Mouse (Mus musculus): ENCODE measurements around the gene Lman1l. TPM values are rescaled to one million over a fixed set of nuclear protein-coding genes. Genes with fewer than 3 reads are reported as not detected.

Lman1l gene
- polyA plus RNA-seq, 1 experiment from 2014 or later = not detected

GRCm38 (mm10) chr9:57618854-57619253 lies 1.7 kb downstream of the Lman1l start:
- Histone ChIP-seq H3K36me3 (peaks cover 2% of the 10 kb centered on the region; the same call in 1 of the 2 replicates), H3K4me1 (replicated peaks) (no peaks in the 10 kb centered on the region), H3K9ac (no peak overlapping the region), H3K27ac (ENCODE audit: poor library complexity, severe bottlenecking) (no peak overlapping the region), H3K9me3 (replicated peaks) (no peaks in the 10 kb centered on the region), H3K27me3 (replicated peaks) (peaks cover 5% of the 10 kb centered on the region; the same call in 1 of the 2 replicates), H3K4me3 (no peak overlapping the region), H3K4me2 (no peak overlapping the region)
- 72% methylated on average over 8 of the region's 8 CpGs for WGBS
- no peak for ATAC-seq (ENCODE audit: insufficient number of reproducible peaks, low FRiP score)

- Histone ChIP-seq H3K9ac (no peak overlapping the region), H3K36me3 (no peaks in the 10 kb centered on the region), H3K4me3 (no peak overlapping the region), H3K4me2 (no peak overlapping the region), H3K4me1 (replicated peaks) (no peaks in the 10 kb centered on the region), H3K9me3 (replicated peaks) (no peaks in the 10 kb centered on the region), H3K27me3 (replicated peaks) (peaks cover 10% of the 10 kb centered on the region; the same call in 1 of the 2 replicates), H3K27ac (ENCODE audit: poor library complexity, severe bottlenecking) (no peak overlapping the region)
- 74% methylated on average over 8 of the region's 8 CpGs for WGBS
- ATAC-seq (ENCODE audit: insufficient number of reproducible peaks, low FRiP score) = no peak
Measured at GRCm38 (mm10) chr9:57617556-57618169, 2.9 kb downstream of the Lman1l start.

- no peak overlapping the region for H3K4me2 ChIP-seq
- peaks cover 19% of the 10 kb centered on the region for H3K27me3 ChIP-seq (replicated peaks)
- H3K27ac ChIP-seq (ENCODE audit: poor library complexity, severe bottlenecking) = no peak overlapping the region
- ATAC-seq (ENCODE audit: insufficient number of reproducible peaks, low FRiP score) = no peak
- H3K4me1 ChIP-seq (replicated peaks) = 0 out of 2 replicates have a peak, but pooled peaks cover 2% of the 10 kb centered on the region
- no peaks in the 10 kb centered on the region for H3K36me3 ChIP-seq
- H3K9me3 ChIP-seq (replicated peaks) = no peaks in the 10 kb centered on the region
- 77% methylated on average over 4 of the region's 4 CpGs for WGBS
- no peak overlapping the region for H3K4me3 ChIP-seq
- H3K9ac ChIP-seq = no peak overlapping the region
Measured at GRCm38 (mm10) chr9:57614786-57615185, 5.8 kb downstream of the Lman1l start.

- no peak overlapping the region for H3K4me3 ChIP-seq
- 73% methylated on average over 7 of the region's 7 CpGs for WGBS
- ATAC-seq (ENCODE audit: insufficient number of reproducible peaks, low FRiP score) = 0 out of 2 replicates have a peak, but pooled peaks have one; percentile 13
- H3K4me2 ChIP-seq = no peak overlapping the region
- H3K9ac ChIP-seq = no peak overlapping the region
- H3K9me3 ChIP-seq (replicated peaks) = no peaks in the 10 kb centered on the region
- H3K27ac ChIP-seq (ENCODE audit: poor library complexity, severe bottlenecking) = no peak overlapping the region
- H3K27me3 ChIP-seq (replicated peaks) = peaks cover 22% of the 10 kb centered on the region
- 0 out of 2 replicates have a peak, but pooled peaks cover 2% of the 10 kb centered on the region for H3K4me1 ChIP-seq (replicated peaks)
- no peaks in the 10 kb centered on the region for H3K36me3 ChIP-seq
Measured at GRCm38 (mm10) chr9:57613975-57614374, 6.6 kb downstream of the Lman1l start.

GRCm38 (mm10) chr9:57612587-57612986 lies 8.0 kb downstream of the Lman1l start:
- H3K4me1 ChIP-seq (replicated peaks) = 0 out of 2 replicates have a peak, but pooled peaks cover 2% of the 10 kb centered on the region
- ATAC-seq (ENCODE audit: insufficient number of reproducible peaks, low FRiP score) = no peak
- 68% methylated on average over 7 of the region's 7 CpGs for WGBS
- no peak overlapping the region for H3K27ac ChIP-seq (ENCODE audit: poor library complexity, severe bottlenecking)
- no peak overlapping the region for H3K4me2 ChIP-seq
- H3K4me3 ChIP-seq = no peak overlapping the region
- no peaks in the 10 kb centered on the region for H3K36me3 ChIP-seq
- H3K27me3 ChIP-seq (replicated peaks) = peaks cover 29% of the 10 kb centered on the region
- H3K9ac ChIP-seq = no peak overlapping the region
- H3K9me3 ChIP-seq (replicated peaks) = no peaks in the 10 kb centered on the region

- no peak for ATAC-seq (ENCODE audit: insufficient number of reproducible peaks, low FRiP score)
- Histone ChIP-seq H3K9me3 (replicated peaks) (no peaks in the 10 kb centered on the region), H3K27ac (ENCODE audit: poor library complexity, severe bottlenecking) (no peak overlapping the region), H3K36me3 (no peaks in the 10 kb centered on the region), H3K4me3 (no peak overlapping the region), H3K4me2 (no peak overlapping the region), H3K4me1 (replicated peaks) (peaks cover 9% of the 10 kb centered on the region), H3K27me3 (replicated peaks) (peaks cover 45% of the 10 kb centered on the region), H3K9ac (no peak overlapping the region)
- 50% methylated on average over 3 of the region's 3 CpGs for WGBS
Measured at GRCm38 (mm10) chr9:57610359-57610826, 10.2 kb downstream of the Lman1l start.

- Histone ChIP-seq H3K27ac (ENCODE audit: poor library complexity, severe bottlenecking) (no peak overlapping the region), H3K4me1 (replicated peaks) (peaks cover 9% of the 10 kb centered on the region), H3K36me3 (no peaks in the 10 kb centered on the region), H3K9me3 (replicated peaks) (no peaks in the 10 kb centered on the region), H3K4me2 (no peak overlapping the region), H3K9ac (no peak overlapping the region), H3K4me3 (no peak overlapping the region), H3K27me3 (replicated peaks) (peaks cover 49% of the 10 kb centered on the region)
- 47% methylated on average over 3 of the region's 3 CpGs for WGBS
- no peak for ATAC-seq (ENCODE audit: insufficient number of reproducible peaks, low FRiP score)
Measured at GRCm38 (mm10) chr9:57609803-57610202, 10.8 kb downstream of the Lman1l start.

- Histone ChIP-seq H3K4me3 (no peak within 1 kb of the TSS), H3K9ac (no peak within 1 kb of the TSS), H3K4me1 (replicated peaks) (peaks cover 19% of the 10 kb centered on the region), H3K36me3 (no peaks in the 10 kb centered on the region), H3K27ac (ENCODE audit: poor library complexity, severe bottlenecking) (no peak within 1 kb of the TSS), H3K9me3 (replicated peaks) (no peaks in the 10 kb centered on the region), H3K27me3 (replicated peaks) (peaks cover 56% of the 10 kb centered on the region), H3K4me2 (peak within 1 kb of the TSS; percentile 34)
- ATAC-seq (ENCODE audit: insufficient number of reproducible peaks, low FRiP score) = 0 out of 2 replicates have a peak, but pooled peaks have one; percentile 51
- WGBS = 6% methylated on average over 24 of the region's 24 CpGs
Measured at GRCm38 (mm10) chr9:57606139-57606851, 14.3 kb downstream of the Lman1l start, which contains the start of gene Cplx3. Cplx3 (minus strand) TSS chr9:57606281.

GRCm38 (mm10) chr9:57605503-57605902 lies 15.1 kb downstream of the Lman1l start:
- Histone ChIP-seq H3K9me3 (replicated peaks) (no peaks in the 10 kb centered on the region), H3K4me2 (no peak overlapping the region), H3K4me3 (no peak overlapping the region), H3K4me1 (replicated peaks) (peaks cover 27% of the 10 kb centered on the region), H3K27me3 (replicated peaks) (peaks cover 53% of the 10 kb centered on the region), H3K9ac (no peak overlapping the region), H3K27ac (ENCODE audit: poor library complexity, severe bottlenecking) (no peak overlapping the region), H3K36me3 (no peaks in the 10 kb centered on the region)
- no peak for ATAC-seq (ENCODE audit: insufficient number of reproducible peaks, low FRiP score)
- WGBS = 20% methylated on average over 9 of the region's 9 CpGs

GRCm38 (mm10) chr9:57604875-57605274 lies 15.7 kb downstream of the Lman1l start:
- Histone ChIP-seq H3K36me3 (no peaks in the 10 kb centered on the region), H3K9me3 (replicated peaks) (no peaks in the 10 kb centered on the region), H3K4me3 (no peak overlapping the region), H3K27ac (ENCODE audit: poor library complexity, severe bottlenecking) (no peak overlapping the region), H3K4me1 (replicated peaks) (peaks cover 33% of the 10 kb centered on the region), H3K27me3 (replicated peaks) (peaks cover 47% of the 10 kb centered on the region), H3K9ac (no peak overlapping the region), H3K4me2 (no peak overlapping the region)
- WGBS = 67% methylated on average over 4 of the region's 4 CpGs
- no peak for ATAC-seq (ENCODE audit: insufficient number of reproducible peaks, low FRiP score)

- ATAC-seq (ENCODE audit: insufficient number of reproducible peaks, low FRiP score) = no peak
- no peaks in the 10 kb centered on the region for H3K9me3 ChIP-seq (replicated peaks)
- 16% methylated on average over 8 of the region's 8 CpGs for WGBS
Measured at GRCm38 (mm10) chr9:57602098-57602497, 18.5 kb downstream of the Lman1l start.

More at GRCm38 (mm10) chr9:57602098-57602497, 18.5 kb downstream of the Lman1l start:
- Histone ChIP-seq H3K9ac (no peak overlapping the region), H3K4me1 (replicated peaks) (peaks cover 59% of the 10 kb centered on the region), H3K36me3 (no peaks in the 10 kb centered on the region), H3K4me2 (no peak overlapping the region), H3K27me3 (replicated peaks) (peaks cover 32% of the 10 kb centered on the region), H3K27ac (ENCODE audit: poor library complexity, severe bottlenecking) (no peak overlapping the region), H3K4me3 (no peak overlapping the region)

All from heart, embryonic 12.5 days (tissue).